Mouse (Mus musculus): ENCODE measurements at regions not wholly inside any gene's neighbourhood (a gene's known extent, or its start where the extent isn't known, plus 50 kb on each side); places are given as distances from the start of the nearest gene placed in this dataset.

DNA sequence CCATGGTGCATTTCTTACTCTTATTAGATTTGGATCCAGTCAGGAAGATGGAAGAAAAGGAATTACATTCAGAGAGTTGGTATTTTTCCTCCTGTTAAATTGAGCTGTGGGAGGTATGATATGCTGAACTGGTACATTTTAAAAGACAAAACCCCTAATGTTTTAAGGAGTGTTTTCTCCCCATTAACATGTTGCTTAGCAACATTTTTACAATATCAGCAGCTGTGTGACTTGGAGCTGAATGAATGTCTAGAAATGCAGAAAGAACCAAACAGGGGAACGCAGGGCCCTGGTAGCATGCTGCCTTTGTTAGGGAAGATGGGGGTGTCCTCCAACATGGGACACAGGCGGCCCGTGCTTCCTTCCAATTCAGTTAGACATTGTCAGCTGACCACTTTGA lies 257.5 kb upstream of the Gria1 start:
- ATAC-seq, result peak; percentile 61; the same call in 1 of the 2 replicates
- Histone ChIP-seq H3K36me3 (ENCODE audit: control insufficient read depth, insufficient read depth, low read length) (no peaks in the 10 kb centered on the region), H3K4me1 (ENCODE audit: control insufficient read depth, insufficient read depth, low read length) (peaks cover 9% of the 10 kb centered on the region; the same call in 1 of the 2 replicates), H3K4me3 (ENCODE audit: low read depth, low read length) (no peak overlapping the region), H3K4me2 (ENCODE audit: low read length) (no peak overlapping the region), H3K9me3 (replicated peaks; ENCODE audit: control insufficient read depth, low read length) (no peaks in the 10 kb centered on the region), H3K9ac (ENCODE audit: low read length) (no peak overlapping the region), H3K27me3 (replicated peaks; ENCODE audit: control insufficient read depth, insufficient read depth, low read length) (no peaks in the 10 kb centered on the region), H3K27ac (ENCODE audit: low read depth, low read length) (no peak overlapping the region)
- DNase-seq (ENCODE audit: low spot score), result peak; percentile 61
- WGBS, result 29% methylated on average over 3 of the region's 3 CpGs

GRCm38 (mm10) chr11:56760474-56760873 lies 250.7 kb upstream of the Gria1 start:
- no peaks in the 10 kb centered on the region for H3K9me3 ChIP-seq (replicated peaks; ENCODE audit: control insufficient read depth, low read length)
- 88% methylated on average over 2 of the region's 2 CpGs for WGBS
- H3K4me1 ChIP-seq (ENCODE audit: control insufficient read depth, insufficient read depth, low read length), result peaks cover 2% of the 10 kb centered on the region
- H3K27ac ChIP-seq (ENCODE audit: low read depth, low read length), result no peak overlapping the region
- DNase-seq (ENCODE audit: low spot score), result no peak
- no peak for ATAC-seq
- H3K27me3 ChIP-seq (replicated peaks; ENCODE audit: control insufficient read depth, insufficient read depth, low read length), result no peaks in the 10 kb centered on the region
- H3K4me3 ChIP-seq (ENCODE audit: low read depth, low read length), result no peak overlapping the region
- H3K9ac ChIP-seq (ENCODE audit: low read length), result no peak overlapping the region
- no peaks in the 10 kb centered on the region for H3K36me3 ChIP-seq (ENCODE audit: control insufficient read depth, insufficient read depth, low read length)
- H3K4me2 ChIP-seq (ENCODE audit: low read length), result no peak overlapping the region

DNA sequence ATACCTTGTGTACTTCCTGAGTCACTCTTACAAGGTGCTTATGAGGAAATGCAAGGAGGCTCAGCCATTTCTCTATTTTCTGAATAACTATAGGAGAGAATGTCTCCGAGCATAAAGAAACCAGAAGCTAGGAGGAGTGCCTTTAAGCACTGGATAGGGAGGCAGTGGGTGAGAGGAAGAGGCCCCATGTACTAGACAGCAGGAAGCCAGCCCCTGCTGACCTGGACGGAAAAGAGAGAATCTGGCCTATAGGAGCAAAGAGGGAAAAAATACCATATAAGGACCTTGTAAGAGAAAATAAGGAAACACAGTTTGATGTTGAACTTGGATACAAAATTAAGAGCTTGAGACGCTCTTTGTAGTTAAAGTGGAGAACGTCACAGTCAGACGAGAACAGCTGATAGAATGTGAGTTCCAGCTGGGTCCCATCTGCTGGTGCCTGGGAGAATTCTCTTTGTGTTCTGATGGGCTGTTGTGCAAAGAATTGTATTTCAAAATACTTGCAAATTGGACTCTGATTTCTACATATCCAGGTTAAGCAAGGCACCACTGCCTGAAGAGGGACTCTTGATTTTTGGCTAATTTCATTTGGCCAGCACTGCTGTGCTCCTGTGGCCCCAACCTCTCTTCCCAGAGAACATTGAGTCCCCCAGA lies 248.6 kb upstream of the Gria1 start:
- 56% methylated on average over 5 of the region's 5 CpGs for WGBS

DNA sequence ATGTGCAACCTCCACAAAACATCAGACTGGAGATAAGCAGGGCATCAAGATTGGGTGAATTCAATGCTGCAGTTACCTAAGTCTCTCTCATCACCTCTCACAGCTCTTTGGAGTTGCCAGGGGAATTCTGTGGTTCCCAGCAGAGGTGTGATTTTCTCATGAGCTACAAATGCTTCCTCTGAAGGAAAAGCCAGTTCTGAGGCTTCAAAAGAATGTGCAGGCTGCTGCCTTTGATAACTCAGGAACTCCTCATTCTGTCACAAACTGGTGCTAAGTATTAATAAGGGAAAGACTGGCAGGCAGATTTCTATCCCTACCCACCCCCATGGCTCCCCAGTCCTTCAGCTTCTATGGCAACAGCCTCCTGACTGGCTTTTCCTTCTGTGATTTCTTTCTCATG lies 243.8 kb upstream of the Gria1 start:
- DNase-seq (ENCODE audit: low spot score), result no peak
- no peak for ATAC-seq
- no peak overlapping the region for H3K4me2 ChIP-seq (ENCODE audit: low read length)
- H3K27ac ChIP-seq (ENCODE audit: low read depth, low read length), result no peak overlapping the region
- no peak overlapping the region for H3K4me3 ChIP-seq (ENCODE audit: low read depth, low read length)
- no peak overlapping the region for H3K9ac ChIP-seq (ENCODE audit: low read length)
- H3K9me3 ChIP-seq (replicated peaks; ENCODE audit: control insufficient read depth, low read length), result no peaks in the 10 kb centered on the region
- peaks cover 2% of the 10 kb centered on the region for H3K4me1 ChIP-seq (ENCODE audit: control insufficient read depth, insufficient read depth, low read length)
- H3K36me3 ChIP-seq (ENCODE audit: control insufficient read depth, insufficient read depth, low read length), result no peaks in the 10 kb centered on the region
- no peaks in the 10 kb centered on the region for H3K27me3 ChIP-seq (replicated peaks; ENCODE audit: control insufficient read depth, insufficient read depth, low read length)

More for the DNA sequence above, 248.6 kb upstream of the Gria1 start:
- Histone ChIP-seq H3K4me3 (ENCODE audit: low read depth, low read length) (no peak overlapping the region), H3K27ac (ENCODE audit: low read depth, low read length) (no peak overlapping the region), H3K27me3 (replicated peaks; ENCODE audit: control insufficient read depth, insufficient read depth, low read length) (no peaks in the 10 kb centered on the region), H3K4me1 (ENCODE audit: control insufficient read depth, insufficient read depth, low read length) (peaks cover 2% of the 10 kb centered on the region), H3K9ac (ENCODE audit: low read length) (no peak overlapping the region), H3K9me3 (replicated peaks; ENCODE audit: control insufficient read depth, low read length) (no peaks in the 10 kb centered on the region), H3K4me2 (ENCODE audit: low read length) (no peak overlapping the region), H3K36me3 (ENCODE audit: control insufficient read depth, insufficient read depth, low read length) (no peaks in the 10 kb centered on the region)
- no peak for ATAC-seq
- DNase-seq (ENCODE audit: low spot score), result peak; percentile 48

DNA sequence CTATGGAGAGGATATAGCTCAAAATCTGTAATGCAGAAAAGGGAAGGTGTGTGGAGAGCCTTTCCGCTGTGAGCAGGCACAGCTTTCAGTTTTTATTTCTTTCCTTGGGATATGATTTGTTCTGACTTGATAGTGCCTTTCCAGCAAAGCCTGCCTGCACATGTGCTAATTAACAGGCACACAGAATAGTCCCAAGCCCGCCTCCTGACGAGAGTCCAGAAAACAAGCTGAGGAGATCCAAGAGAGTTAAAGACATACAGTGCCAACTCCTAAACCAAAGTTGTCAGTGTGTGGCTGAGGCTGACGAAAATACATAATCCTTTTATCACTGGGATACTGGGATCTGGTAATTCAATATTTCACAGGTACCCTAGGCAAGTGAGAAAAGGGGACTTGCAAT lies 224.8 kb upstream of the Gria1 start:
- Histone ChIP-seq H3K4me1 (ENCODE audit: control insufficient read depth, insufficient read depth, low read length) (no peaks in the 10 kb centered on the region), H3K36me3 (ENCODE audit: control insufficient read depth, insufficient read depth, low read length) (no peaks in the 10 kb centered on the region), H3K27me3 (replicated peaks; ENCODE audit: control insufficient read depth, insufficient read depth, low read length) (no peaks in the 10 kb centered on the region), H3K4me2 (ENCODE audit: low read length) (no peak overlapping the region), H3K4me3 (ENCODE audit: low read depth, low read length) (no peak overlapping the region), H3K27ac (ENCODE audit: low read depth, low read length) (no peak overlapping the region), H3K9me3 (replicated peaks; ENCODE audit: control insufficient read depth, low read length) (no peaks in the 10 kb centered on the region), H3K9ac (ENCODE audit: low read length) (no peak overlapping the region)
- 47% methylated on average over 4 of the region's 4 CpGs for WGBS
- ATAC-seq (no peak), DNase-seq (ENCODE audit: low spot score) (peak; percentile 28)

GRCm38 (mm10) chr11:56792691-56793090 lies 218.5 kb upstream of the Gria1 start:
- no peaks in the 10 kb centered on the region for H3K4me1 ChIP-seq (ENCODE audit: control insufficient read depth, insufficient read depth, low read length)
- H3K27ac ChIP-seq (ENCODE audit: low read depth, low read length), result no peak overlapping the region
- no peaks in the 10 kb centered on the region for H3K9me3 ChIP-seq (replicated peaks; ENCODE audit: control insufficient read depth, low read length)
- 81% methylated on average over 2 of the region's 2 CpGs for WGBS
- H3K36me3 ChIP-seq (ENCODE audit: control insufficient read depth, insufficient read depth, low read length), result no peaks in the 10 kb centered on the region
- H3K9ac ChIP-seq (ENCODE audit: low read length), result no peak overlapping the region
- ATAC-seq (no peak), DNase-seq (ENCODE audit: low spot score) (no peak)
- H3K4me2 ChIP-seq (ENCODE audit: low read length), result no peak overlapping the region
- no peaks in the 10 kb centered on the region for H3K27me3 ChIP-seq (replicated peaks; ENCODE audit: control insufficient read depth, insufficient read depth, low read length)
- H3K4me3 ChIP-seq (ENCODE audit: low read depth, low read length), result no peak overlapping the region

DNA sequence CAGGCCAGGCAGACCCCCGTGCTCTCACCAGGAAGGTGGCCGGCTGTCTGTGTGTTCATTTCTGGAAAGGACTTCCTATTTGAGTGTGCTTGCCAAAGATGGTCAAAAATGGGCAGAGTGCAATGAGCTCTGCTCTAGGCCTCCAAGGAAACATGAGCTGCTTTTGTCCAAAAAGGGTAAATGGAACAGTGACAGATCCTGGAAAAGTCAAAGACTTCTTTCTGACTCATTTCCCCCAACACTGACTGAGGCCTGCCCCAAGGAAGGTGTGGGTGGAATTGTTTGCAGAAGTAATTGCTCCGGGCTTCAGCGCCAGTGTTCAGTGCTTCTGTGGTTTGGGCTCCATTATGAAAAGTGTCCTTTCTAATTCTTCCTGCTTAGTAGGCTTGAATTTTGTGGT lies 203.9 kb upstream of the Gria1 start:
- H3K4me3 ChIP-seq (ENCODE audit: low read depth, low read length), result no peak overlapping the region
- WGBS, result 91% methylated on average over 4 of the region's 4 CpGs
- H3K4me2 ChIP-seq (ENCODE audit: low read length), result no peak overlapping the region
- no peak overlapping the region for H3K27ac ChIP-seq (ENCODE audit: low read depth, low read length)
- no peak for ATAC-seq
- H3K9me3 ChIP-seq (replicated peaks; ENCODE audit: control insufficient read depth, low read length), result no peaks in the 10 kb centered on the region
- no peaks in the 10 kb centered on the region for H3K27me3 ChIP-seq (replicated peaks; ENCODE audit: control insufficient read depth, insufficient read depth, low read length)
- DNase-seq (ENCODE audit: low spot score), result no peak
- no peak overlapping the region for H3K9ac ChIP-seq (ENCODE audit: low read length)
- H3K36me3 ChIP-seq (ENCODE audit: control insufficient read depth, insufficient read depth, low read length), result no peaks in the 10 kb centered on the region
- no peaks in the 10 kb centered on the region for H3K4me1 ChIP-seq (ENCODE audit: control insufficient read depth, insufficient read depth, low read length)

DNA sequence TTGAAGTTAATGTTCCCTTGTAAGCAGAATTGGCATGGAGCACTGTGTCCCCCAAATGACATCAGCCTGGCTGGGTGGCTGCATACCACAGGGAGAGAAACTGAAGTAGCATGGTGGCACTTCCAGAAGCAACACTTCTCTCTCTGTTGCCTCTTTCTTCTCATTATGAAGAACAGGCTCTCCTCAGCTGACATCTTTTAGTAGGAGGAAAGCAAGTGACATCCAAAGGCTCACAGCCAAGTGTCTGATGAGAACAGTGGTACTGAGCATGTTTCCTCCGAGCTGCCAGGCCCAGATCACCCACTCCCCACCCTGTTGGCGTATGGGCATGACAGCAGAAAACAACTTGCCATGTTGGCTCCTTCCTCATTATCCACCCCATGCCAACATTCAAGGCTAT lies 201.0 kb upstream of the Gria1 start:
- H3K27ac ChIP-seq (ENCODE audit: low read depth, low read length), result no peak overlapping the region
- ATAC-seq (peak; percentile 40; the same call in 1 of the 2 replicates), DNase-seq (ENCODE audit: low spot score) (peak; percentile 60)
- H3K9me3 ChIP-seq (replicated peaks; ENCODE audit: control insufficient read depth, low read length), result no peaks in the 10 kb centered on the region
- 90% methylated on average over 2 of the region's 2 CpGs for WGBS
- no peaks in the 10 kb centered on the region for H3K4me1 ChIP-seq (ENCODE audit: control insufficient read depth, insufficient read depth, low read length)
- no peak overlapping the region for H3K4me3 ChIP-seq (ENCODE audit: low read depth, low read length)
- H3K4me2 ChIP-seq (ENCODE audit: low read length), result no peak overlapping the region
- H3K9ac ChIP-seq (ENCODE audit: low read length), result no peak overlapping the region
- no peaks in the 10 kb centered on the region for H3K27me3 ChIP-seq (replicated peaks; ENCODE audit: control insufficient read depth, insufficient read depth, low read length)
- H3K36me3 ChIP-seq (ENCODE audit: control insufficient read depth, insufficient read depth, low read length), result no peaks in the 10 kb centered on the region

GRCm38 (mm10) chr11:56812121-56812520 lies 199.1 kb upstream of the Gria1 start:
- Histone ChIP-seq H3K9ac (ENCODE audit: low read length) (no peak overlapping the region), H3K4me3 (ENCODE audit: low read depth, low read length) (no peak overlapping the region), H3K27ac (ENCODE audit: low read depth, low read length) (no peak overlapping the region), H3K27me3 (replicated peaks; ENCODE audit: control insufficient read depth, insufficient read depth, low read length) (no peaks in the 10 kb centered on the region), H3K36me3 (ENCODE audit: control insufficient read depth, insufficient read depth, low read length) (no peaks in the 10 kb centered on the region), H3K9me3 (replicated peaks; ENCODE audit: control insufficient read depth, low read length) (no peaks in the 10 kb centered on the region), H3K4me1 (ENCODE audit: control insufficient read depth, insufficient read depth, low read length) (no peaks in the 10 kb centered on the region), H3K4me2 (ENCODE audit: low read length) (no peak overlapping the region)
- DNase-seq (ENCODE audit: low spot score) (no peak), ATAC-seq (no peak)
- 63% methylated on average over 4 of the region's 4 CpGs for WGBS

Data from forebrain, embryonic 14.5 days (tissue).